Mouse (Mus musculus): ENCODE results near the gene Rad51d.

- TF ChIP-seq POLR2A (IDR thresholded peaks at IDR 0.05; ENCODE audit: extremely low read depth, insufficient read depth, low read length), result no peak
- no peak for TF ChIP-seq CTCF (IDR thresholded peaks at IDR 0.05; ENCODE audit: low read depth, low read length)
Measured at GRCm38 (mm10) chr11:82863059-82863458, 27.4 kb downstream of the Rad51d start.

Data from liver, adult 2 months (tissue).